Mouse (Mus musculus) embryonic fibroblast, embryonic 13.5 days (primary cell): Measurements from ENCODE around the gene Gm45837. TPM values are rescaled to one million over a fixed set of nuclear protein-coding genes. Genes with fewer than 3 reads are reported as not detected.

Experiments used
- H3K27ac ChIP-seq: 2 replicates; pipeline ENCODE4 v1.5.1; 2012; ENCODE audit warnings: low read length, control low read depth, inconsistent platforms; ENCODE audit not compliant: insufficient read depth
- H3K4me1 ChIP-seq: 2 replicates; pipeline ENCODE4 v1.6.1; 2011; ENCODE audit warnings: low read length; ENCODE audit not compliant: control insufficient read depth, insufficient read depth
- H3K4me3 ChIP-seq: 2 replicates; pipeline ENCODE4 v1.5.1; 2011; ENCODE audit warnings: mild to moderate bottlenecking, control low read depth, low read length; ENCODE audit not compliant: insufficient read depth
- CTCF ChIP-seq: IDR thresholded peaks from 2 replicates; pipeline ENCODE4 v1.5.1; 2011; ENCODE audit warnings: mild to moderate bottlenecking, control low read depth, low read length, moderate library complexity, borderline replicate concordance; ENCODE audit not compliant: insufficient read depth
- POLR2A ChIP-seq: IDR thresholded peaks from 2 replicates; pipeline ENCODE4 v1.6.1; 2011; ENCODE audit warnings: low read depth, mild to moderate bottlenecking, control low read depth, low read length, moderate library complexity
- polyA plus RNA-seq: library from polyadenylated mRNA; stranded (reverse); fragments of >200 nt; gene quantifications from 2 replicates; pipeline ENCODE4 v1.2.4, GENCODE M21; 2011; ENCODE audit warnings: low read depth; ENCODE audit not compliant: missing spikeins, insufficient read length

The Gm45837 gene
- polyA plus RNA-seq, 1 experiment: 0.54 TPM

GRCm38 (mm10) chr7:101377741-101378262 is 32.9 kb upstream of the Gm45837 start:
- Histone ChIP-seq H3K4me3 (no peak overlapping the region), H3K27ac (no peak overlapping the region), H3K4me1 (peaks cover 7% of the 10 kb centered on the region; the same call in 1 of the 2 replicates)
- TF ChIP-seq POLR2A: no peak

GRCm38 (mm10) chr7:101378285-101378684 is 32.4 kb upstream of the Gm45837 start:
- Histone ChIP-seq H3K4me1 (peaks cover 7% of the 10 kb centered on the region; the same call in 1 of the 2 replicates), H3K4me3 (no peak overlapping the region), H3K27ac (no peak overlapping the region)
- no peak for TF ChIP-seq CTCF
- TF ChIP-seq POLR2A: no peak

GRCm38 (mm10) chr7:101378796-101379465 is 31.8 kb upstream of the Gm45837 start:
- H3K4me3 ChIP-seq: no peak overlapping the region
- peaks cover 7% of the 10 kb centered on the region; the same call in 1 of the 2 replicates for H3K4me1 ChIP-seq
- no peak overlapping the region for H3K27ac ChIP-seq
- TF ChIP-seq CTCF (no peak), POLR2A (no peak)

GRCm38 (mm10) chr7:101379732-101380131 is 31.0 kb upstream of the Gm45837 start:
- Histone ChIP-seq H3K4me1 (peaks cover 7% of the 10 kb centered on the region; the same call in 1 of the 2 replicates), H3K27ac (no peak overlapping the region), H3K4me3 (no peak overlapping the region)
- no peak for TF ChIP-seq POLR2A
- TF ChIP-seq CTCF: no peak

GRCm38 (mm10) chr7:101381512-101381911 is 29.2 kb upstream of the Gm45837 start:
- Histone ChIP-seq H3K4me1 (peaks cover 11% of the 10 kb centered on the region; the same call in 1 of the 2 replicates), H3K4me3 (no peak overlapping the region), H3K27ac (no peak overlapping the region)
- no peak for TF ChIP-seq POLR2A
- TF ChIP-seq CTCF: no peak

GRCm38 (mm10) chr7:101382378-101382777 is 28.3 kb upstream of the Gm45837 start:
- Histone ChIP-seq H3K4me1 (peaks cover 11% of the 10 kb centered on the region; the same call in 1 of the 2 replicates), H3K4me3 (no peak overlapping the region), H3K27ac (no peak overlapping the region)
- TF ChIP-seq CTCF: no peak
- TF ChIP-seq POLR2A: no peak

- H3K4me1 ChIP-seq: 0 out of 2 replicates have a peak, but pooled peaks cover 4% of the 10 kb centered on the region
Observed at GRCm38 (mm10) chr7:101383756-101384155, 26.9 kb upstream of the Gm45837 start.

GRCm38 (mm10) chr7:101384931-101385330 is 25.8 kb upstream of the Gm45837 start:
- Histone ChIP-seq H3K4me3 (no peak overlapping the region), H3K27ac (no peak overlapping the region), H3K4me1 (0 out of 2 replicates have a peak, but pooled peaks cover 4% of the 10 kb centered on the region)
- no peak for TF ChIP-seq POLR2A
- TF ChIP-seq CTCF: no peak

More at GRCm38 (mm10) chr7:101383756-101384155, 26.9 kb upstream of the Gm45837 start:
- Histone ChIP-seq H3K27ac (no peak overlapping the region), H3K4me3 (no peak overlapping the region)
- no peak for TF ChIP-seq CTCF
- no peak for TF ChIP-seq POLR2A

- TF ChIP-seq CTCF (no peak), POLR2A (no peak)
- Histone ChIP-seq H3K4me3 (no peak overlapping the region), H3K27ac (no peak overlapping the region), H3K4me1 (0 out of 2 replicates have a peak, but pooled peaks cover 4% of the 10 kb centered on the region)
Observed at GRCm38 (mm10) chr7:101385331-101385733, 25.4 kb upstream of the Gm45837 start.

GRCm38 (mm10) chr7:101385866-101386452 is 24.7 kb upstream of the Gm45837 start:
- Histone ChIP-seq H3K27ac (no peak overlapping the region), H3K4me1 (0 out of 2 replicates have a peak, but pooled peaks cover 4% of the 10 kb centered on the region), H3K4me3 (no peak overlapping the region)
- TF ChIP-seq CTCF: no peak
- no peak for TF ChIP-seq POLR2A
